ENCODE assay signal across 17 mouse cellular contexts in genomic region chr3:79984542-79984941, GRCm38 (mm10).
DNase-seq lines count a peak whose midpoint lies in the region; ATAC-seq and TF ChIP-seq lines count a peak whose summit lies in the region.
"Had no signal": no experiment of that assay in that cellular context is flagged by ENCODE, and none has a peak within 500 bp of the region (broad histone marks: within the 10 kb centered on the region; RNA-seq: fewer than 3 reads in every experiment).

No protein-coding gene starts in this region.

- H3K27ac ChIP-seq in lung, embryonic 16.5 days (ENCODE audit: low read length), result no peak overlapping the region
- peak overlapping the region; percentile 61; the same call in 1 of the 2 replicates for H3K27ac ChIP-seq in brown adipose tissue, adult 24 weeks (replicated peaks; ENCODE audit: low read depth, low read length)
- H3K27ac ChIP-seq in liver, embryonic 14.5 days, result no peak overlapping the region
- H3K27ac ChIP-seq: embryonic facial prominence, embryonic 10.5 days; forebrain, embryonic 10.5 days; hindbrain, embryonic 15.5 days; limb, embryonic 15.5 days had no signal

- intact Hi-C loops in left cerebral cortex, postnatal 4 days (cut with DNase I), result no loop called here

- no peaks in the 10 kb centered on the region for H3K9me3 ChIP-seq in lung, embryonic 16.5 days (ENCODE audit: control insufficient read depth, low read length)
- no peaks in the 10 kb centered on the region for H3K9me3 ChIP-seq in liver, embryonic 14.5 days (ENCODE audit: control insufficient read depth, low read length)
- H3K9me3 ChIP-seq: embryonic facial prominence, embryonic 10.5 days; forebrain, embryonic 10.5 days; hindbrain, embryonic 15.5 days; limb, embryonic 15.5 days had no signal

- H3K27me3 ChIP-seq in lung, embryonic 16.5 days (ENCODE audit: control insufficient read depth, insufficient read depth, low read depth, low read length), result no peaks in the 10 kb centered on the region
- no peaks in the 10 kb centered on the region for H3K27me3 ChIP-seq in liver, embryonic 14.5 days (ENCODE audit: control insufficient read depth, insufficient read depth, low read length)
- H3K27me3 ChIP-seq: hindbrain, embryonic 15.5 days; limb, embryonic 15.5 days had no signal

- 29% methylated on average over 1 of the region's 1 CpGs for WGBS in lung, embryonic 16.5 days
- 30% methylated on average over 1 of the region's 1 CpGs for WGBS in lung, adult 2 months
- 7% methylated on average over 1 of the region's 1 CpGs for WGBS in liver, embryonic 14.5 days (ENCODE audit: insufficient replicate concordance)

- no peak overlapping the region for H3K4me3 ChIP-seq in lung, embryonic 16.5 days (ENCODE audit: low read length)
- H3K4me3 ChIP-seq in lung, adult 2 months (replicated peaks; ENCODE audit: extremely low read depth, low read depth, low read length), result no peak overlapping the region
- no peak overlapping the region for H3K4me3 ChIP-seq in brown adipose tissue, adult 24 weeks (ENCODE audit: insufficient read depth, low read depth, low read length)
- H3K4me3 ChIP-seq in liver, embryonic 14.5 days (ENCODE audit: insufficient read depth in 1 of 2, low read depth in 2 of 2, low read length in 2 of 2), result no peak overlapping the region
- H3K4me3 ChIP-seq: embryonic facial prominence, embryonic 10.5 days; forebrain, embryonic 10.5 days; hindbrain, embryonic 15.5 days; limb, embryonic 15.5 days had no signal

- H3K9ac ChIP-seq in lung, embryonic 16.5 days (ENCODE audit: low read length), result no peak overlapping the region
- no peak overlapping the region for H3K9ac ChIP-seq in liver, embryonic 14.5 days (replicated peaks)
- H3K9ac ChIP-seq: hindbrain, embryonic 15.5 days; limb, embryonic 15.5 days had no signal

- TF ChIP-seq CTCF in lung, adult 2 months (IDR thresholded peaks at IDR 0.05; ENCODE audit: insufficient read depth, low read length), result no peak
- no peak for TF ChIP-seq CTCF in liver, embryonic 14.5 days (IDR thresholded peaks at IDR 0.05; ENCODE audit: low read depth)

- no peak for DNase-seq in lung, adult 2 months
- no peak for DNase-seq in liver, embryonic 14.5 days (ENCODE audit: low read depth in 3 of 3, low spot score in 3 of 3)
- peak; percentile 0 for DNase-seq in naive thymus-derived CD4-positive, alpha-beta T cell, adult 2 months (ENCODE audit: low read depth)
- DNase-seq in left cerebral cortex, postnatal 4 days, result no peak
- DNase-seq in adrenal gland, adult 2 months, result no peak
- no peak for DNase-seq in right cerebral cortex, adult 18-20 months
- DNase-seq: cerebellum, adult 8-10 months; gastrocnemius, postnatal 10 days; kidney, postnatal 14 days; midbrain, embryonic 14.5 days; thymus, postnatal 36 days had no signal

- H3K4me1 ChIP-seq in lung, embryonic 16.5 days (replicated peaks; ENCODE audit: control insufficient read depth, insufficient read depth, low read length), result peaks cover 4% of the 10 kb centered on the region
- H3K4me1 ChIP-seq in lung, adult 2 months (ENCODE audit: control insufficient read depth, insufficient read depth, low read length), result peaks cover 8% of the 10 kb centered on the region
- peaks cover 5% of the 10 kb centered on the region; the same call in 1 of the 2 replicates for H3K4me1 ChIP-seq in brown adipose tissue, adult 24 weeks (ENCODE audit: control insufficient read depth, insufficient read depth, insufficient read length, low read length)
- H3K4me1 ChIP-seq in liver, embryonic 14.5 days (replicated peaks; ENCODE audit: control insufficient read depth in 2 of 2, insufficient read depth in 2 of 2, low read length in 1 of 2), result peaks cover 19 to 28% of the 10 kb centered on the region in 2 experiments
- H3K4me1 ChIP-seq: hindbrain, embryonic 15.5 days; limb, embryonic 15.5 days had no signal

- H3K36me3 ChIP-seq in lung, embryonic 16.5 days (ENCODE audit: control insufficient read depth, insufficient read depth, low read length), result no peaks in the 10 kb centered on the region
- no peaks in the 10 kb centered on the region for H3K36me3 ChIP-seq in liver, embryonic 14.5 days (replicated peaks; ENCODE audit: control insufficient read depth, insufficient read depth, low read depth)
- H3K36me3 ChIP-seq: embryonic facial prominence, embryonic 10.5 days; forebrain, embryonic 10.5 days; hindbrain, embryonic 15.5 days; limb, embryonic 15.5 days had no signal

- H3K4me2 ChIP-seq in lung, embryonic 16.5 days (ENCODE audit: low read depth, low read length), result no peak overlapping the region
- H3K4me2 ChIP-seq in liver, embryonic 14.5 days (ENCODE audit: low read depth), result no peak overlapping the region; the same call in 1 of the 2 replicates
- H3K4me2 ChIP-seq: hindbrain, embryonic 15.5 days; limb, embryonic 15.5 days had no signal

- peak; percentile 59; the same call in 1 of the 2 replicates for ATAC-seq in lung, embryonic 16.5 days (ENCODE audit: low read depth)
- peak; percentile 68 for ATAC-seq in liver, embryonic 14.5 days (ENCODE audit: insufficient read depth)

- TF ChIP-seq EP300 in liver, embryonic 14.5 days (IDR thresholded peaks at IDR 0.05; ENCODE audit: low read depth), result no peak

- TF ChIP-seq POLR2A in lung, adult 2 months (IDR thresholded peaks at IDR 0.05; ENCODE audit: borderline replicate concordance, extremely low read depth, low read depth, low read length), result no peak
